Mouse (Mus musculus) fibroblast of lung, adult 2 months (primary cell): ENCODE results near the gene Tmem229b.
A peak's percentile ranks its signal among the peaks of the same experiment; 100 is the strongest.
"Not testable (repeated sequence)": the region's sequence is repeated elsewhere in the genome, so short reads cannot be mapped to it uniquely, and the experiment has no call there.

ENCODE experiments used
- DNase-seq: peaks from one replicate; pipeline ENCODE4 v3.0.0-alpha.2; 2011; ENCODE audit warnings: low read depth

Gene Tmem229b

GRCm38 (mm10) chr12:79007126-79007753 lies at the start of gene Tmem229b:
Gene Tmem229b, minus strand, starts transcription at chr12:79007627.
- no peak for DNase-seq

- DNase-seq = no peak
These were observed 47.8 kb upstream of the Tmem229b start for GRCm38 (mm10) chr12:79055276-79055675.

- no peak for DNase-seq
These were observed 44.6 kb upstream of the Tmem229b start for GRCm38 (mm10) chr12:79052073-79052472.

GRCm38 (mm10) chr12:79050545-79051212 lies 43.3 kb upstream of the Tmem229b start:
- DNase-seq = no peak

- no peak for DNase-seq
These were observed 42.4 kb upstream of the Tmem229b start for GRCm38 (mm10) chr12:79049807-79050206.

GRCm38 (mm10) chr12:79048898-79049297 lies 41.5 kb upstream of the Tmem229b start:
- DNase-seq = no peak

GRCm38 (mm10) chr12:79047203-79047602 lies 39.8 kb upstream of the Tmem229b start:
- no peak for DNase-seq

- no peak for DNase-seq
These were observed 38.7 kb upstream of the Tmem229b start for GRCm38 (mm10) chr12:79046171-79046570.

GRCm38 (mm10) chr12:79044668-79045067 lies 37.2 kb upstream of the Tmem229b start:
- no peak for DNase-seq

GRCm38 (mm10) chr12:79041436-79041835 lies 34.0 kb upstream of the Tmem229b start:
- DNase-seq = no peak

- DNase-seq = no peak
These were observed 32.9 kb upstream of the Tmem229b start for GRCm38 (mm10) chr12:79040201-79040827.

GRCm38 (mm10) chr12:79039708-79040107 lies 32.3 kb upstream of the Tmem229b start:
- DNase-seq = no peak

GRCm38 (mm10) chr12:79035349-79035748 lies 27.9 kb upstream of the Tmem229b start:
- DNase-seq = no peak

GRCm38 (mm10) chr12:79034331-79034730 lies 26.9 kb upstream of the Tmem229b start:
- DNase-seq = no peak

- DNase-seq = no peak
These were observed 21.8 kb upstream of the Tmem229b start, which contains the start of gene Plekhh1 for GRCm38 (mm10) chr12:79028911-79029861. Gene Plekhh1, plus strand, starts transcription at chr12:79029163.

GRCm38 (mm10) chr12:79027526-79027925 lies 20.1 kb upstream of the Tmem229b start:
- not testable (repeated sequence) for DNase-seq

GRCm38 (mm10) chr12:79022882-79023281 lies 15.5 kb upstream of the Tmem229b start:
- peak; percentile 34 for DNase-seq

- DNase-seq = no peak
These were observed 14.5 kb upstream of the Tmem229b start for GRCm38 (mm10) chr12:79021902-79022301.

- DNase-seq = no peak
These were observed 10.6 kb upstream of the Tmem229b start for GRCm38 (mm10) chr12:79017994-79018399.

- no peak for DNase-seq
These were observed 8.7 kb upstream of the Tmem229b start for GRCm38 (mm10) chr12:79016109-79016508.

- no peak for DNase-seq
These were observed 3.1 kb upstream of the Tmem229b start for GRCm38 (mm10) chr12:79010569-79010968.
